Mouse (Mus musculus) left cerebral cortex, adult 2 months (tissue): ENCODE measurements around the gene Mal. TPM values are rescaled to one million over a fixed set of nuclear protein-coding genes. Genes with fewer than 3 reads are reported as not detected.
"Not testable (repeated sequence)": the region's sequence is repeated elsewhere in the genome, so short reads cannot be mapped to it uniquely, and the experiment has no call there.

Experiments used
- DNase-seq, 2 experiments: peaks; one replicate each; pipeline ENCODE4 v3.0.0; 2021 to 2022; ENCODE audit warnings: low spot score in 2 of 2, mixed read lengths in 1 of 2; ENCODE audit errors: extremely low spot score in 1 of 2
- H3K27ac ChIP-seq: fragments of 200-600 bp; 2 replicates; pipeline ENCODE4 v1.8.1; 2022
- H3K4me3 ChIP-seq: fragments of 200-600 bp; 2 replicates; pipeline ENCODE4 v1.8.1; 2022
- CTCF ChIP-seq: fragments of 200-600 bp; IDR thresholded peaks from 2 replicates; pipeline ENCODE4 v1.8.1; 2022; ENCODE audit warnings: antibody characterized with exemption, mild to moderate bottlenecking, moderate library complexity
- intact Hi-C: fragments of 180-260 bp; cut with DNase I; formaldehyde crosslinking; loops from one replicate; pipeline ENCODE4 v1.15.1; 2025
- total RNA-seq, 2 experiments: library from RNA; stranded (reverse); gene quantifications; 2 replicates each; pipeline ENCODE4 v1.2.3; 2021

Gene Mal
- total RNA-seq, 2 experiments from 2014 or later: 59.8 to 65.0 TPM

- intact Hi-C loops: no loop called here
- no peak overlapping the region for H3K4me3 ChIP-seq
- TF ChIP-seq CTCF: no peak
- DNase-seq: no peak
- H3K27ac ChIP-seq: no peak overlapping the region
These were observed 34.4 kb downstream of the Mal start for GRCm38 (mm10) chr2:127622065-127622464.

- DNase-seq: no peak
- no peak overlapping the region for H3K27ac ChIP-seq
- TF ChIP-seq CTCF: no peak
- no peak overlapping the region for H3K4me3 ChIP-seq
- intact Hi-C loops: no loop called here
These were observed 37.2 kb downstream of the Mal start for GRCm38 (mm10) chr2:127619311-127619710.

GRCm38 (mm10) chr2:127612288-127612687, 44.2 kb downstream of the Mal start:
- no peak for DNase-seq
- peak overlapping the region; percentile 66 for H3K27ac ChIP-seq
- no peak for TF ChIP-seq CTCF

GRCm38 (mm10) chr2:127611386-127611785, 45.1 kb downstream of the Mal start:
- no peak; the same call in 1 of the 2 replicates for TF ChIP-seq CTCF
- no peak for DNase-seq
- Histone ChIP-seq H3K27ac (peak overlapping the region; percentile 66), H3K4me3 (no peak overlapping the region)
- intact Hi-C loops: no loop called here

More at GRCm38 (mm10) chr2:127612288-127612687, 44.2 kb downstream of the Mal start:
- no peak overlapping the region for H3K4me3 ChIP-seq
- intact Hi-C loops: no loop called here

GRCm38 (mm10) chr2:127608986-127609385, 47.5 kb downstream of the Mal start:
- intact Hi-C loops: loop anchor here (2.0 to 5.0 kb wide), 3 partner anchors 60 to 238 kb away; no protein-coding TSS in a partner anchor
- no peak overlapping the region for H3K4me3 ChIP-seq
- H3K27ac ChIP-seq: no peak overlapping the region
- no peak for DNase-seq
- no peak for TF ChIP-seq CTCF

- peak; percentile 66 for TF ChIP-seq CTCF
- Histone ChIP-seq H3K4me3 (no peak overlapping the region), H3K27ac (no peak overlapping the region; the same call in 1 of the 2 replicates)
- intact Hi-C loops: loop anchor here (2.0 to 5.0 kb wide), 3 partner anchors 61 to 239 kb away; no protein-coding TSS in a partner anchor
- no peak for DNase-seq
These were observed 48.3 kb downstream of the Mal start for GRCm38 (mm10) chr2:127608234-127608633.

GRCm38 (mm10) chr2:127605203-127605602, 51.3 kb downstream of the Mal start:
- no peak overlapping the region for H3K27ac ChIP-seq
- no peak for DNase-seq
- TF ChIP-seq CTCF: no peak
- intact Hi-C loops: loop anchor here (5.0 kb wide), 2 partner anchors 77 to 242 kb away; no protein-coding TSS in a partner anchor
- no peak overlapping the region for H3K4me3 ChIP-seq

- DNase-seq, H3K27ac ChIP-seq, H3K4me3 ChIP-seq, intact Hi-C loops: not testable (repeated sequence)
These were observed 53.1 kb downstream of the Mal start for GRCm38 (mm10) chr2:127603383-127603782.

- TF ChIP-seq CTCF: peak; percentile 48
- Histone ChIP-seq H3K27ac (no peak overlapping the region), H3K4me3 (no peak overlapping the region; the same call in 1 of the 2 replicates)
- intact Hi-C loops: no loop called here
- no peak for DNase-seq
These were observed 65.7 kb downstream of the Mal start for GRCm38 (mm10) chr2:127590840-127591239.

- intact Hi-C loops: no loop called here
- Histone ChIP-seq H3K4me3 (peak overlapping the region; percentile 16), H3K27ac (no peak overlapping the region)
- no peak for DNase-seq
- no peak for TF ChIP-seq CTCF
These were observed 66.3 kb downstream of the Mal start for GRCm38 (mm10) chr2:127590204-127590603.

- Histone ChIP-seq H3K27ac (no peak overlapping the region), H3K4me3 (no peak overlapping the region)
- intact Hi-C loops: no loop called here
- no peak for TF ChIP-seq CTCF
- no peak for DNase-seq
These were observed 67.6 kb downstream of the Mal start for GRCm38 (mm10) chr2:127588897-127589296.

- H3K4me3 ChIP-seq: peak overlapping the region; percentile 97
- intact Hi-C loops: no loop called here
- no peak for TF ChIP-seq CTCF
- peak overlapping the region; percentile 100 for H3K27ac ChIP-seq
- DNase-seq: no peak
These were observed 69.0 kb downstream of the Mal start for GRCm38 (mm10) chr2:127587514-127587844.
